Mouse (Mus musculus): Measurements from ENCODE around the gene Rgp1. TPM values are rescaled to one million over a fixed set of nuclear protein-coding genes. Genes with fewer than 3 reads are reported as not detected.

Gene Rgp1
- polyA plus RNA-seq, 1 experiment from 2014 or later, result 18.0 TPM

- no peak overlapping the region for H3K4me3 ChIP-seq
- no peak overlapping the region for H3K9ac ChIP-seq
- peaks cover 10% of the 10 kb centered on the region for H3K9me3 ChIP-seq (replicated peaks)
- H3K27ac ChIP-seq, result no peak overlapping the region
- H3K4me1 ChIP-seq, result peaks cover 26% of the 10 kb centered on the region
- ATAC-seq, result no peak
- H3K36me3 ChIP-seq, result peaks cover 88% of the 10 kb centered on the region
- no peak overlapping the region for H3K4me2 ChIP-seq
- no peaks in the 10 kb centered on the region for H3K27me3 ChIP-seq (replicated peaks)
These were observed 24.6 kb upstream of the Rgp1 start for GRCm38 (mm10) chr4:43553891-43554290.

GRCm38 (mm10) chr4:43555926-43556325, 22.6 kb upstream of the Rgp1 start:
- Histone ChIP-seq H3K4me3 (no peak overlapping the region), H3K4me1 (peaks cover 46% of the 10 kb centered on the region), H3K27ac (no peak overlapping the region), H3K36me3 (peaks cover 74% of the 10 kb centered on the region), H3K4me2 (no peak overlapping the region), H3K9ac (no peak overlapping the region), H3K9me3 (replicated peaks) (peaks cover 10% of the 10 kb centered on the region), H3K27me3 (replicated peaks) (no peaks in the 10 kb centered on the region)
- 81% methylated on average over 7 of the region's 7 CpGs for WGBS (ENCODE audit: insufficient replicate concordance)
- ATAC-seq, result no peak

- Histone ChIP-seq H3K27me3 (replicated peaks) (no peaks in the 10 kb centered on the region), H3K9me3 (replicated peaks) (no peaks in the 10 kb centered on the region), H3K4me1 (peaks cover 54% of the 10 kb centered on the region), H3K27ac (peak overlapping the region; percentile 100), H3K36me3 (peaks cover 52% of the 10 kb centered on the region), H3K4me2 (peak overlapping the region; percentile 96), H3K9ac (peak overlapping the region; percentile 95), H3K4me3 (peak overlapping the region; percentile 89)
- ATAC-seq, result no peak
- whole genome bisulfite sequencing (ENCODE audit: insufficient replicate concordance), result 5% methylated on average over 5 of the region's 5 CpGs
These were observed 20.4 kb upstream of the Rgp1 start for GRCm38 (mm10) chr4:43558028-43558630.

- Histone ChIP-seq H3K36me3 (peaks cover 45% of the 10 kb centered on the region), H3K9ac (peak overlapping the region; percentile 95), H3K4me1 (peaks cover 61% of the 10 kb centered on the region), H3K27ac (peak overlapping the region; percentile 100), H3K9me3 (replicated peaks) (no peaks in the 10 kb centered on the region), H3K27me3 (replicated peaks) (no peaks in the 10 kb centered on the region), H3K4me2 (peak overlapping the region; percentile 96), H3K4me3 (peak overlapping the region; percentile 89)
- no peak for ATAC-seq
- 10% methylated on average over 13 of the region's 13 CpGs for WGBS (ENCODE audit: insufficient replicate concordance)
These were observed 19.7 kb upstream of the Rgp1 start for GRCm38 (mm10) chr4:43558631-43559356.

DNA sequence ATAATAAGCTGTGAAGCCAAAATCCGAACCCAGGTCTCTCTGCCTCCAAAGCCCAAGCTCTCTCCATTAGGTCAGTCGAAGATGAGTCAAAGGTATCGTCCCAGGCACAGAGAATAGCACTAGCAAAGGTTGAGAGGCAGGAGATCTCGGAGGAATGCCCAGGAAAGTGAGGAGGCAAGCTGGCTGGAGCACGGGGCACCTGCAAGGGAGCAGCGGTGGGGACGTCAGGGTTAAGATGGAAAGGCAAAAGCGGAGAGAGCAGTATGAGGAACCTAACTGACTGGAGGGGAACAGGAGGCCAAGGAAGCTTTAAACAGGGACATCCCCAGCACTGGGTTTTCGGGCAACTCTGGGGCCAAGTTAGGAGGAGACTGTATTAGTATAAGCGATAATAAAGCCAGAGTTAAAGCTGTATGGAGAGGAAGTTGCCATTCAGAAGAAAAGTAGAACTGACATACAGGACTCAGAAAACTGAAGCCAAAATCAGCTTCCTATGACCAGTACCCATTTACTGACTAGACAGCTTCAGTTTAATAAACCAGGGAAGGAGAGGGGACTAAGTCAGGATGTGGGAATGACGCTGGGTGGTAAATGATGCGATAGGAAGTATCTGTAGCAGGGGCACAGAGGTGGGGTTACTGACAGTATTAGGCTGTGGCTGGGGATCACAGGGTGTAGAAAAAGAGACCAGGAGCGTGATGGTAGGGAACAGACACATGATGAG, 18.8 kb upstream of the Rgp1 start:
- peak overlapping the region; percentile 96 for H3K4me2 ChIP-seq
- H3K9me3 ChIP-seq (replicated peaks), result no peaks in the 10 kb centered on the region
- H3K27me3 ChIP-seq (replicated peaks), result no peaks in the 10 kb centered on the region
- 25% methylated on average over 13 of the region's 13 CpGs for WGBS (ENCODE audit: insufficient replicate concordance)
- peaks cover 43% of the 10 kb centered on the region for H3K36me3 ChIP-seq
- no peak for ATAC-seq
- peak overlapping the region; percentile 89 for H3K4me3 ChIP-seq
- H3K4me1 ChIP-seq, result peaks cover 67% of the 10 kb centered on the region
- H3K27ac ChIP-seq, result peak overlapping the region; percentile 100
- H3K9ac ChIP-seq, result peak overlapping the region; percentile 95

DNA sequence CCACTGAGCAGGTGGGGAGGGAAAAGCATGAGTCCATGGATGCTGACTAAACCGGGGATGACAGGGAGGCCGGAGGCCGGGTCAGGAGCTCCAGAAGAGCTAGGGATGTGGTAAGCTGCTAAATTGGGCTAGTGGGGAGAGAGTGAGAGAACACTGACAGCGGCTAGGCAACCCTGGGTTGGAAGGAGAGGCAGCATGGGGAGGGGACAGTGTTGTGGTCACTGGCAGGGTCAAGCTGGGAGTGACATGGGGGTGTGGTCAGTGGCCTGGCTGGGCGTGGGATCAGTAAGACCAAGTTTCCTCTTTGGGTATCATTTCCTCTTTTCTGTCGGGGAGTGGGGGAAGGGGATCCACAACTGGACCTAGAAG, 18.3 kb upstream of the Rgp1 start:
- peaks cover 67% of the 10 kb centered on the region for H3K4me1 ChIP-seq
- peak overlapping the region; percentile 95 for H3K9ac ChIP-seq
- peak overlapping the region; percentile 96 for H3K4me2 ChIP-seq

GRCm38 (mm10) chr4:43560976-43561375, 17.5 kb upstream of the Rgp1 start:
- Histone ChIP-seq H3K27me3 (replicated peaks) (no peaks in the 10 kb centered on the region), H3K36me3 (peaks cover 43% of the 10 kb centered on the region), H3K4me2 (peak overlapping the region; percentile 96), H3K9me3 (replicated peaks) (no peaks in the 10 kb centered on the region), H3K27ac (peak overlapping the region; percentile 100), H3K9ac (peak overlapping the region; percentile 95), H3K4me3 (peak overlapping the region; percentile 89), H3K4me1 (peaks cover 67% of the 10 kb centered on the region)
- no peak for ATAC-seq
- WGBS (ENCODE audit: insufficient replicate concordance), result 1% methylated on average over 2 of the region's 2 CpGs

More for the DNA sequence above, 18.3 kb upstream of the Rgp1 start:
- Histone ChIP-seq H3K36me3 (peaks cover 43% of the 10 kb centered on the region), H3K9me3 (replicated peaks) (no peaks in the 10 kb centered on the region), H3K4me3 (peak overlapping the region; percentile 89), H3K27ac (peak overlapping the region; percentile 100), H3K27me3 (replicated peaks) (no peaks in the 10 kb centered on the region)
- no peak for ATAC-seq
- 5% methylated on average over 6 of the region's 6 CpGs for WGBS (ENCODE audit: insufficient replicate concordance)

DNA sequence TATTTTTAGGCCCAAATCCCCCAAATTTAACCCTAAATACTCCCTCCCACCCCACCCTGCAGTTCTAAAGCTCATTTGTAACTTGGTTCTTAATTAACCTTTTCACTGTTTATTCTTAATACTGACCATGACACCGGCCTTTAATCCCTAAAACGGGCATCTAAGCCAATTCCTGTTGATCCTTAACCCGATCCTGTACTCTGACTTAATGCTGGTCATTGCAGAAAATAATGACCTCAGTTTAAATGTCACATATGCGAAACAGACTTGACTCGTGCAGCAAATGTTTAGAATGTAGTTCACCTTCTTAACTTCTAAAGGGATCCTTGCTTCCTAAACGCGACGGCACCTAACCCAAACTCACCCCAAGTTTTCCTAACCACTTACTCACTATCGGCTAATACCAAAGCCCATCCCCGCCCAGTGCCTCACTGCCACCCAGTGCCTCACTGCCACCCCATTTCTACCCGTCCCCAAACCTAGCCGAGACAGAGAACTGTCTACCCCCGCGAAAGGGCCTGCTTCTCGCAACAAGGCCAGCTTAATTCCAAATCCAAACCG, 17.0 kb upstream of the Rgp1 start:
- Histone ChIP-seq H3K9me3 (replicated peaks) (no peaks in the 10 kb centered on the region), H3K4me3 (peak overlapping the region; percentile 89), H3K9ac (peak overlapping the region; percentile 95), H3K4me1 (peaks cover 64% of the 10 kb centered on the region), H3K4me2 (peak overlapping the region; percentile 96), H3K36me3 (peaks cover 43% of the 10 kb centered on the region), H3K27me3 (replicated peaks) (no peaks in the 10 kb centered on the region), H3K27ac (peak overlapping the region; percentile 100)
- ATAC-seq, result peak; percentile 69
- WGBS (ENCODE audit: insufficient replicate concordance), result 2% methylated on average over 16 of the region's 16 CpGs

- Histone ChIP-seq H3K4me3 (peak within 1 kb of the TSS; percentile 89), H3K9me3 (replicated peaks) (no peaks in the 10 kb centered on the region), H3K4me1 (peaks cover 58% of the 10 kb centered on the region), H3K9ac (peak within 1 kb of the TSS; percentile 95), H3K27me3 (replicated peaks) (no peaks in the 10 kb centered on the region), H3K36me3 (peaks cover 43% of the 10 kb centered on the region), H3K27ac (peak within 1 kb of the TSS; percentile 100), H3K4me2 (peak within 1 kb of the TSS; percentile 96)
- ATAC-seq, result peak; percentile 87
- WGBS (ENCODE audit: insufficient replicate concordance), result under 1% methylated on average over 62 of the region's 62 CpGs
These were observed 16.3 kb upstream of the Rgp1 start, which contains the start of the genes Creb3 and Tln1 for GRCm38 (mm10) chr4:43561997-43562768. TSS of gene Creb3 (plus strand) at chr4:43562332. TSS of gene Tln1 (minus strand) at chr4:43562691.

DNA sequence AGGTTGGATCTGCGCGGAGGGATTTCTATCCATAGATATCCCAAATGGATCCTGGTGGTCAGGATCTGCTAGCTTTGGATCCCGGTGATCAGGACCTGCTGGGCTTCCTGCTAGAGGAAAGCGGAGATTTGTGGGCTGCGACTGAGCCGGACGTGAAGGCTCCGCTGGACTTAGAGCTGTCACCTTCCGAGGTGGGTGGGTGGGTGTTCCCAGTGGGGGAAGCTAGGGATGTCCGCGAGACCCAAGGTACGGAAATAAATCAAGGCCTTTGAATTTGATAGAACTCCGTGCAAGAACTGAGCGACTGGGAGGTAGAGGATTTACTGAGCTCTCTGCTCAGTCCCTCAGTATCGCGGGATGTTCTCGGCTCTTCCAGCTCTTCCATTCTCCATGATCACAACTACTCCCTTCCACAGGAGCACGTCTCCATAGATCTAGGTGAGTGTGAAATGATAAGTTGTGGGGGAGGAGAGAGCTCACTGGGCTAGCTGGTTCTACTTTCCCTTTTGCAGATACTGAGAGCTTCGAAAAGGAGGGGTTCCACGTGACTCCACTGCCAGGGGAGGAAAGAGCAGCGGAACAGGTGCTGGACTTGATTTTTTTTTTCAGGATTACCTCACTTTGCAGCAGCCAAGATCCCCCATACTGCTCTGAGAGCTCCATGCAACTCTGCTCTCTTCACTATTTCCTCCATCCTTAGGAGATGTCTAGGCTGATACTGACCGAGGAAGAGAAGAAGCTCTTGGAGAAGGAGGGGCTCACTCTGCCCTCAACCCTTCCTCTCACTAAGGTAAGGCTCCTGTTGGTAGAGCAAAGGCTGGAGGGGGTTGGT, 15.5 kb upstream of the Rgp1 start:
- WGBS (ENCODE audit: insufficient replicate concordance), result 3% methylated on average over 22 of the region's 22 CpGs

GRCm38 (mm10) chr4:43563601-43563875, 15.0 kb upstream of the Rgp1 start:
- WGBS (ENCODE audit: insufficient replicate concordance), result 32% methylated on average over 4 of the region's 4 CpGs
- Histone ChIP-seq H3K27ac (peak overlapping the region; percentile 100; the same call in 1 of the 2 replicates), H3K9me3 (replicated peaks) (no peaks in the 10 kb centered on the region), H3K27me3 (replicated peaks) (no peaks in the 10 kb centered on the region), H3K4me1 (peaks cover 44% of the 10 kb centered on the region), H3K4me3 (peak overlapping the region; percentile 89), H3K9ac (peak overlapping the region; percentile 95; the same call in 1 of the 2 replicates), H3K4me2 (peak overlapping the region; percentile 96), H3K36me3 (peaks cover 51% of the 10 kb centered on the region)
- no peak for ATAC-seq

More for the DNA sequence above, 15.5 kb upstream of the Rgp1 start:
- H3K4me3 ChIP-seq, result peak overlapping the region; percentile 89
- peak overlapping the region; percentile 96 for H3K4me2 ChIP-seq
- peak overlapping the region; percentile 95 for H3K9ac ChIP-seq
- H3K27me3 ChIP-seq (replicated peaks), result no peaks in the 10 kb centered on the region
- H3K9me3 ChIP-seq (replicated peaks), result no peaks in the 10 kb centered on the region
- no peak; the same call in 1 of the 2 replicates for ATAC-seq
- peaks cover 50% of the 10 kb centered on the region for H3K4me1 ChIP-seq
- peaks cover 46% of the 10 kb centered on the region for H3K36me3 ChIP-seq
- peak overlapping the region; percentile 100 for H3K27ac ChIP-seq
